Mouse (Mus musculus): ENCODE measurements around the gene Gm11060.

The Gm11060 gene

DNA sequence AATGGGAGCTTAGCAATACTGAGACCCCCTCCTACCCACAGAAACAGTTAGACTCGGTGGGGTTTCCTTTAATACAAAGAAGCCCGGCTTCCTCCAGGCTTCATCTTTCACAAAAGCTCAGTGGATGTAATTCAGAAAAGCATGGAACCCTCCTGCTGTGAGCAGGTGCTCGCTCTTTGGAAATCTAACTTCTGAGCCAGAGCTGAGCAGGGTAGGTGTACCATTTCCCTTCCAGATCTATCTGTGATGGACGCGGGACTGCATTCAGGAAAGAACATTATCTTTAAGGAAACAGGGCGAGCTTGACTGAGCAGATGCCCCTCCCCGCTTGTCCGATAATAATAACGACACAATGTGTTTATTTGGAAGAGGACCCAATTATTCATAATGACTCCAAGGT, 22.3 kb downstream of the Gm11060 start:
- no peak for DNase-seq (ENCODE audit: extremely low spot score, low read depth, low spot score)

DNA sequence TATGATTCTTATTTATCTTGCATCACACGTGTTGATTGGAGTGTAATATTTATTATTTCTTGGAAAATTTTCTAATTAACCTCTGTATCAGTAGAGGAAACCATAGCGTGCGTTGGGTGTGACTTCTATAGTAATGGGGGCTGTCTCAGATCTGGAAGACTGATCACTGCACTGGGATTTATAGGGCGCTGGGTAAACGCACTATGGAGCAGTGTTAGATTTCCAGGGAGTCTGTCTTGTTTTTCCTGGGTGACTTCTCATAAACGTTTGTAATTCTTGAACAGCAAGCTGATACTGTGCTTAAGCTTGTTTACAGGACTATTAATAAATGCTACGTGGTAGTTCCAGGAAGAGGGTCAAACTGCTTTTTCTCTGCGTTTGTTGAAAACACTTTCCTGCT, 25.9 kb downstream of the Gm11060 start:
- DNase-seq (ENCODE audit: extremely low spot score, low read depth, low spot score), result no peak

DNA sequence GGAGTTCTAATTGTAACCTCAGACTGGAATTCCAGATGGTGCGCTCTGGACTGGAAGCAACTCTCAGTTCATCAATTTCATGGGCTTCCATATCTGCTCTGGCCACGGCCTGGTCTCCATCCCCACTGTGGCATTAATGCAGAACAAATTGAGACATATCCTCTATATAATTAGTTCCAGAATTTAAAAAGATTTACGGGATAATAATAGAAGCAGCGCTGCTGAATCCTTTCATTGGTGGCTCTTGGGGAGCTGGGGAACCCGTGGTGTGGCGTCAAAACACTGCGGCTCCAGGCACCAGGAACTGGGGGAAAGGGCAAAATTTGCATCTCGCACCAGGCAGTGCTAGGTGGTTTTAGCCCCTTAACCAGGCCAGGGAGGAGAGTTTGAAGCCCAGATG, 30.4 kb downstream of the Gm11060 start:
- DNase-seq (ENCODE audit: extremely low spot score, low read depth, low spot score), result no peak

DNA sequence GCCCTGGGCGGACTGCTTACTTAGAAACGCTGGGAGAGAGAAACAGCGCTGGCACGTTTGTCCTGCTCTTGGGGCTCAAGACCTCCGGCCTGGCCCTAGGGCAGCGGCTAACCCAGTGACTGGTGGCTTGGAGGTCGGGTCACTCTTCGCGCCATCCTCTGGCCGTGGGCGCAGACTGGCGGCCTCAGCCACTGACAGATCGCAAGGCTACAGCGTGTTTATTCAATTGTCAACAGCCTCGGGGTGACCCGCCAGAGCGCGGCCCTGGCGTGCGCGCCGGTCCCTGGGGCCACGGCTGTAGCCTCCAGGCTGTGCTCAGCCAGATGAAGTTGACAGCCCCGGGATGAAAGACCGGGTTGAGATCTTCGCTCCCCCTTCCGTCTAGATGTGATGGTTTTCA, 31.1 kb downstream of the Gm11060 start:
- no peak for DNase-seq (ENCODE audit: extremely low spot score, low read depth, low spot score)

DNA sequence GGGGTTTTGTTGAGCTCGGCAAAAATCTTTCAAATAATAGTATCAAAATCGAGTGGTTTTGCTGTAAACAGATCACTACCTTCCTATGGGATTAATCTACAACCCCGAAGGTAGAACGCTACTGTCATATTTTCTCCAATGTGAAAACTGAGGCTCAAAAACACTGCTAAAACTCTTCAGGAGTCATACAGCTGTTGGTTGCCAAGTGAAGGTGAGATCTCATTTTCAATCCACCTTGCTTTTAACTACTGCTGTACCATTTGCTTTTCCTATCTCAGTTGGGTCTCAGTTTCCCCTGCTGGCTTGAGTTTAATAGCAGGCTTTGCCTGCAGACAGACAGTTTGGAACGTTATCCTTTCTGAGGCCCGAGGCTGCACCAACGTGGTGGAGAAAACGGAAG, 31.6 kb downstream of the Gm11060 start:
- no peak for DNase-seq (ENCODE audit: extremely low spot score, low read depth, low spot score)

DNA sequence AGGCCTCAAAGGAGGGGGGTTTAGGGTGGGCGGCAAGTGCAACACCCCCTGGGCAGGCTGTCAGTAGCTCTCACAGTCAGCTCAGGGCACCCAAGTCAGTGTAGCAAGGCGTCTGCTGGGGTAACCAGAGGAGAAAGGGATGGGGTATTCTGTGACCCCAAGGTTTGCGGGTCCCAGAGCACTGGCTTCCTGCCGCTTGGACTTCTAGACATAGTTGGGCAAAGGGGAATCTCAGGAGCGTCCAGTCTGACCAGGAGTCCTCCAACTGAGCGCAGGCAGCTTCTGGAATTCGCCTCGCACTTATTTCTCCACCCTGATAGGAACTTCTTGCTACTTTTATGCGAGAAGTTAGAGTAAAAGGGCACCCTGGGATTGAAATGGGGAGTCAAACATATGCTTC, 32.1 kb downstream of the Gm11060 start:
- DNase-seq (ENCODE audit: extremely low spot score, low read depth, low spot score), result no peak

DNA sequence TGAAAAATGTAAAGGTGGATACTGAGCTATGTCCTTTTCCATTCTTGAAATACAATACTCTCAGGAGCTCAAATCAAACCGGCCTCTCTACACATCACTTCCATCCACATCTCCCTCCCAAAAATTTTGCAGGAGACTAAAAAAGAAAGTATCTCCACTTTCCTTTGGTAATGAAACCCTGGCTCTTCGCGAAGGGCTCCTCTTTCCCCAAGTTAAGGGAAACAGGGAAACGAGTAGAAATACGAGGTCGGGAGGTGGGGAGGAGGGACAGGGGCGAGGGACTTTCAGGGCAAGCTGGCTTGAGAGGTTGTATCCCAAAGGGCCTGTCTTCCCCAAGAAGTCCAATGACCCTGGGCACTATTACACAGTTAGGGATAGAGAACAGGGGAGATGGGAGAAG, 32.6 kb downstream of the Gm11060 start:
- no peak for DNase-seq (ENCODE audit: extremely low spot score, low read depth, low spot score)

DNA sequence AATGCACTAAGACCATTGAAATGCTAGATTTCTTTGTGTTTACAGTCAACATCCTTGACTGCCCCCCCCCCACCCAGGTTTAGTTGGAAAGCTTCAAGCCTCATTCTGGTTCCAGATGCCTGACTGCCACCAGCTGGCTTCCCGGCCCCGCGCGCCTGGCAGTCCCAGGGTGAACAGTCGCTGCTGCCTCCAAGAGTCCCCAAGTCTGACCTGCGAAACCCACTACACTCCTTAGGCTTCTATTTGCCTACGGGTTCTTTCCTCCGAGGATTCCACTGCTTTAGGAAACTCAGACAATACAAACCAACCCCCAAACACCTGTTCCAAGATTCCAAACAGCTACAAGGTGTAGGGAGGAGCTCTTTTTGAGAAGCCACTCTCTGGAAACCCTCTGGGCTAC, 33.4 kb downstream of the Gm11060 start:
- no peak for DNase-seq (ENCODE audit: extremely low spot score, low read depth, low spot score)

DNA sequence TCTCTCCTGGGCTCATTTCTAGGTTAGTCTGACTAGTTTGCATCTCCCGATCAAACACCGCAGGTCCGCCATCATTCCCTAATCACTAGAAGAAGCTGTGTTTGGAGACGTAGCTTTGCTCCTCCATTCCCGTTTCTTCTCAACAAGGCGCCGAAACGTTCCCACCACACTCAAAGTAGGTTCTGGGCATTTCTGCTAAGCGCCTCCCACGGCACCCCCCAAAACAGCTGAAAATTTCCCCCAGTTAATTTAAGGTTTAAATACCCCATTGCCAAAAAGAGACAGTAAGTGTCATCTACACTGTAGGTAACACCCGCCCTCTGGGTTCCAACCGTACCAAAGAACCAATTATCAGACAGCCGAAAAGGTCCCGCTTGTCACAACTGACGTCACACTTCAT, 33.8 kb downstream of the Gm11060 start:
- DNase-seq (ENCODE audit: extremely low spot score, low read depth, low spot score), result no peak

DNA sequence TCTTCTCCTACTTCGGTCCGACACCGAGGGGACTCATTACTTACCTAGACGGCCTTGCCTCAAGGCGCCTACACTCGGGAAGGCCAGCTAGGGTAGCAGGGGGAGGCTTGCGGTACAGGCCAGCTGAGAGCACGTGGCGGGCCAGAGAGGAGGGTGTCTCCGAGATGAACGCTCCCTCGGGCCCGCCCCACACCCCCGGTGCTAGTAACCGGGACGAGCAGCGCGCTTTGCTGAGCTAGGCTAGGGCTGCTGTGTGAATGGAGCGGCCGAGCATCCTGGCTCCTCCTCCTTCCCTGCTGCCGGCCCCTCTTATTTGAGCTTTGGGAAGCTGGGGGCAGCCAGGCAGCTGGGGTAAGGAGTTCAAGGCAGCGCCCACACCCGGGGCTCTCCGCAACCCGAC, 34.5 kb downstream of the Gm11060 start, which contains the start of gene Wt1:
Gene Wt1, plus strand, starts transcription at position 251 of the 400 bp plus-strand sequence.
- no peak for DNase-seq (ENCODE audit: extremely low spot score, low read depth, low spot score)

DNA sequence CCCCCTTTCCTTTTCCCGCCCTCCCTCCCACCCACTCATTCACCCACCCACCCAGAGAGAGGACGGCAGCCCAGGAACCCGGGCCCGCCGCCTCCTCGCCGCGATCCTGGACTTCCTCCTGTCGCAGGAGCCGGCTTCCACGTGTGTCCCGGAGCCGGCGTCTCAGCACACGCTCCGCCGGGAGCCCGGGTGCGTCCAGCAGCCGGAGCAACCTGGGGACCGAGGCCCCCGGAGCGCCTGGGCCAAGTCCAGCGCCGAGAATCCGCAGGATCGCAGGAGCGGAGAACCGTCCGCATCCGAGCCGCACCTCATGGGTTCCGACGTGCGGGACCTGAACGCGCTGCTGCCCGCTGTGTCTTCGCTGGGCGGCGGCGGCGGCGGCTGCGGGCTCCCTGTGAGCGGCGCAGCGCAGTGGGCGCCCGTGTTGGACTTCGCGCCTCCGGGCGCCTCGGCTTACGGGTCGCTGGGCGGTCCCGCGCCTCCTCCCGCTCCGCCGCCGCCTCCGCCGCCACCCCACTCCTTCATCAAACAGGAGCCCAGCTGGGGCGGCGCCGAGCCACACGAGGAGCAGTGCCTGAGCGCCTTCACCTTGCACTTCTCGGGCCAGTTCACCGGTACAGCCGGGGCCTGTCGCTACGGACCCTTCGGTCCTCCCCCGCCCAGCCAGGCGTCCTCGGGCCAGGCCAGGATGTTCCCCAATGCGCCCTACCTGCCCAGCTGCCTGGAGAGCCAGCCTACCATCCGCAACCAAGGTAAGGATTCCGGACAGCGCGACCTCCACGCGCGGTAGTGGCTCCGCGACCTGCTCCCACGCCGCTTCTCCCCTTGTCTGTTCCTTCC, 35.1 kb downstream of the Gm11060 start:
- DNase-seq (ENCODE audit: extremely low spot score, low read depth, low spot score), result no peak

DNA sequence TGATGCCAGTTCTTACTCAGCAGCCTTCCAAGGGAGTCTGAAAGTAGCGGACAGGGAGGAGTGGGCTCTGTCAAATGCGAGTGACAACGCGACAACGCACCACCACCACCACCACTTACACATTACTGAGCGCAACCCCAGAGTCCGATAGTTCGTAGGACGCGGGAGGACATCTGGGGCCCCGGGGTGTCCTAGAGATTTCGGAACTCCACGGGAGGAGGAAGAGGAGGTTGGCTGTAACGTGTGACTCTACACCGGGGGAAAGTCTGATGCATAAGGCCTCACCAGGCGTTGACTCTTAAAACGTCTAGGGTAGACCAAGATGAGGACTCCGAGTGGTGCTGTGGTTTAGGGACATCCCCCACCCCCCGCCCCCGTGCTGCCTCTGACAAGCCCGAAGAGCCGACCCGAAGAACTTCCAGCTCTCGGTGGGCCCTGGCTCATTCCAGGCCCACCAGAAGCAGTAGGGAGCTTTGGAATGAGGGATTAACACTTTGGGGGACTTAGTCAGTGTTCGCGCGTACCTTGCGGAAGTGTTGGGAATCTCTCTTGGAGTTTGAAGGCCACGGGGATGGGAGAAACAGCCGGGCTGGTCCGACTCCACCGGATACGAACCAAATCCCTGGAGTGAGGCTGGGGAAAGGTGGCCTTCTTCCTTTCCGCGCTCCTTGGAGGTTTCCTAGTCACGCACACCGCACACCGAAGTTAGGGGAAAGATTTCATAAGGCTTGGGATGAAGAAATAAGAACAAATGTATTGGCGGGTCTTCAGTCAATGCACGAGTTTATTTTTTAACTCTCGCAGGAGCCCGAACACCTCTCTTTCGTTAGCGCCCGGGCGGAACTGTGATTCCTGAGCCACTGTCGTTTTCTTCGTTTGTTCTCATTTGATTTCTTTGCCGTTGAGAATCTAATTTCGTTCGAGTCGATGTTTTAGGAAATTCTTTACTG, 36.0 kb downstream of the Gm11060 start:
- no peak for DNase-seq (ENCODE audit: extremely low spot score, low read depth, low spot score)

DNA sequence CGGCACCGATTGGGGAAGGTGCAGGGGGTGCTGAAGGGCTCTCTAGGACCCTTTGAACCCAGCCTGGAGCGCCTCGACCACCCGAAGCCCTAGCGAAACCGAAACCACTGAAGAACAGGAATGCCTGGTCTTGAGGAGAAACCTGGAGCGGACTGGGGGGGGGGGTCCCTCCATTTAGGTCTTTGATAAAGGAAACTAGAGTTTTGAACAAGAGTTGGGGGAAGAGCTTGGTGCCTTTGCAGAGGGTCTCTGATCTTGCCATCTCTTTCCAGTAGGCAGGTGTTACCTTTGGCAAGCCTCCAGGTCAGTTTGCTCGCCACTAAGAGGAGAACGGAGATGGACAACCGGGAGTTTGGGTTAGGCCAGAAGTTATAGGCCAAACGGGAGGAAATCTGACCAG, 36.7 kb downstream of the Gm11060 start:
- no peak for DNase-seq (ENCODE audit: extremely low spot score, low read depth, low spot score)

DNA sequence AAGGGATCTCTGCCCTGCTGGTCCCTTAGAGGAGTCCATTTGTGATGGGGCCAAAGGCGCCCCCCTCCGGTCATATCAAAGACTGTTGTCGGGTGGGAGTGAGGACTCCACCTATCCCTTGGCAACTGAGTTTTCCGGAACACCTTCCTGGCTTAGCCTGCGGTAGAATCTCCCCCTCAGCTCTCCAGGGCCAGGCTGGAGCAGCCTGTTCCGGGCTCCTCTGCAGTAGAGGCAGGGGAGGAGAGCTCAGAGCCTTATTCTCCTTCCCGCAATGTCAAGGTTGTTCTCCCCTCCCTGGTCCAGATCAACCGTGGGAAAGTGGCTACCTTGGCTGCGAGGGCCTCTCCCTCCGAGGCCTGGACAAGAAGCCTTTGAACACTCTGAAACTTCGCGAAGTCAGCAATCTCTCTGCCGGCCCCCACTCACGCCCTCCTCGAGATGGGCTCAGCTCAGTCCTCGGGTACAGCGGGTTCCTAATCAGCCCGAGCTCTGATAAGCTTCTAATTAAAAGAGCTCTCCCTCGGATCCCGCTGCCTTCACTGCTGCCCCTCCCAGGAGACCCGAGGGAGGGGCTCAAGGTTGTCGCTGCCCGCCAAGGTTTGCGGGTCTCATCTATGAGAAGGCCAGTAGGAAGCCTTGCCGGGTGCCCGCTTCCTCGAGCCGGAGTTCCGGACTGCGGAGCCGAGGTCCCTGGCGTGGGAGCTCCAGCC, 38.7 kb downstream of the Gm11060 start:
- DNase-seq (ENCODE audit: extremely low spot score, low read depth, low spot score), result no peak

DNA sequence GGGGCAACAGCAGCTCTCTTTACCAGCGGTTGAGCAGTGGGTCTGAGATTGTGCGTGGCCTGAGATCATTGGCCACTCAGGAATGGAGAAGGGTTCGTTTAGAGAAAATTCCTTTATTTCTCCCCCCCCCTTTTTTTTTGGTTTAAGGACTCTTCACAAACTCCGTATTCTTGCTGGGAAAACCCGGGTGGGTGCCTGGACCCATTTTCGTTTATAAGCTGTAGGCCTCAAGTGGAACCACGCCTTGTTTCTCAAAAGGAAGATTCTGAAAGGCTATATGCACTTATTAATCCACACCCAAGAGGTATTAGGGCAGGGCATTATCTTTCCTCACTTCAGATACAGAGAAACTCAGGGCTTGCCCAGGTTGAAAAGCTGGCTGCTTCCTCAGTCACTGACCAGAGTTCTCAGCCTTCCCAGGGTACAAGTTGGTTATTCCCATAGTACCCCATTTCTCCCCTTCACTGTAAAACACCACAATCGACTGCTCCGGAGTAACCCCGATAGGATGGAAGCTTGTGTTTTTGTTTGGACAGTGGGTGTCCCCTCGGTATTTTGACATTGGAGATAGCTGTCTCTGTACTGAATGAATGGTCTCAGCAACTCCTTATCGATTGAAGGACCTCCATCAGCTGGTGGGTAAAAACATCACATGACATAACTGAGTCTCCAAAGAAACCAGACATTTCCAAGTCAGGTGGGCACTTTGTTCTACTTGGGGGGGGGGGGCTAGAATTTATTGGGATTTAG, 39.4 kb downstream of the Gm11060 start:
- no peak for DNase-seq (ENCODE audit: extremely low spot score, low read depth, low spot score)

DNA sequence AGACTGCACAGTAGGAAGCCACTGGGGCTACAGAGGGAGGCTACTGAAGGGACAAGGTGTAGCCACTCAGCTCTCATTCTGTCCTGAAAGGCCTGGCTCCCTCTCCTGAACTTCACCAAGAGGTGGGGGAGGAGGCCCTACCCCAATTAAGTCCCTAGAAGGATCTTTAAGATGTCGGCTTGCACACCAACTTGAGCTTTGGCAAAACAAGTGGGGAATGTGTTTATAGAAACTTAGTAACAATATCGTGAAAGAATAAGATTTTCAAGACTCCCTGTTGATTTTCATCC, 39.9 kb downstream of the Gm11060 start:
- DNase-seq (ENCODE audit: extremely low spot score, low read depth, low spot score), result no peak

DNA sequence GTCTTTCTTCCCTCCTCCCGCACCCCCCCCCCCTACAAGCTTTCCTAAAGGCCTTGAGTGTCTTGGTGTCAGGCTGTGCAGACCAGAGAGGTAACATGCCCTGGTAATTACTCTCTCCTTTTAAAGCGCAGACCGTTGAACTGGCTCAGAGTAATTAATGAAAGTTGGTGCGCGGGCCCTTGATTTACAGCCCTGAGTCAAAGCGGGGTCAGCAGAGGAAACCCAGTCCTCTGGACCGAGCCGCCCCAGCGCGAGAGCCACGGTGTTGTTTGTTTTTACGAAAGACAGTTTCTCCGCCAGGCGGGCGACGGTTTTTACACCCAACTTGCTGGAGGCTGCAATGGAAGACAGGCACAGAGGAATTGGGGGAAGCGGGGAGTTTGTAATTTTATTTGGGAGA, 40.5 kb downstream of the Gm11060 start:
- no peak for DNase-seq (ENCODE audit: extremely low spot score, low read depth, low spot score)

DNA sequence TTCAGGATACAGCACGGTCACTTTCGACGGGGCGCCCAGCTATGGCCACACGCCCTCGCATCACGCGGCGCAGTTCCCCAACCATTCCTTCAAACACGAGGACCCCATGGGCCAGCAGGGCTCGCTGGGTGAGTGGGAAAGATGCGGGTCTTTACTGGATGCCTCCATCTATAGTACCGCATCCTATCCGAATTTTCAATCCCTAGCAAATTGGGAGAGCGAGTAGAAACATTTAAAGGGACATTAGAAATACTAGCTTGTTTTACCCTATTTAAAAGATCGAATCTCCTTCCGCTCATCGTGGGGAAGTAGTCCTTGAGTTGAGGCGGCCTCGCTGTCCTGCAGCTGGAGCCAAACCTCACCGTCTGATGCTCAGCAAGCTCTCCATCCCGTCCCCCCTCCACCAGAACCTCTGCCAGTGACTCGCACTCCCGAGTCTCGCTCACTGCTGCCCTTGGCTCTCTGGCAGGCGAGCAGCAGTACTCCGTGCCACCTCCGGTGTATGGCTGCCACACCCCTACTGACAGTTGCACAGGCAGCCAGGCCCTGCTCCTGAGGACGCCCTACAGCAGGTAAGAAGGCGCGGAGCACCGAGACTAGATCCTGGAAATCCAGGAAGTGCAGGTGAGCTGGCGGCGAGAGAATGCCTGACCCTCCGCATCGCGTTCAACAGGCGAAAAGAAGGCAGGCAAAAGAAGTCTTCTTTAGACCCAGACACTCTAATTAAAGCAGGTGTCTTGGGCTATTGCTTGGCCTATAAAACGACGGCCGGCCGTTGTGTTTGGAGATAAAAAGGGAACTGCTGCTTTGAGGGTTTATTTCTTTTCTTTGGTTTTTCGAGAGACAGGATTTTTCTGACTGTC, 41.3 kb downstream of the Gm11060 start:
- no peak for DNase-seq (ENCODE audit: extremely low spot score, low read depth, low spot score)

DNA sequence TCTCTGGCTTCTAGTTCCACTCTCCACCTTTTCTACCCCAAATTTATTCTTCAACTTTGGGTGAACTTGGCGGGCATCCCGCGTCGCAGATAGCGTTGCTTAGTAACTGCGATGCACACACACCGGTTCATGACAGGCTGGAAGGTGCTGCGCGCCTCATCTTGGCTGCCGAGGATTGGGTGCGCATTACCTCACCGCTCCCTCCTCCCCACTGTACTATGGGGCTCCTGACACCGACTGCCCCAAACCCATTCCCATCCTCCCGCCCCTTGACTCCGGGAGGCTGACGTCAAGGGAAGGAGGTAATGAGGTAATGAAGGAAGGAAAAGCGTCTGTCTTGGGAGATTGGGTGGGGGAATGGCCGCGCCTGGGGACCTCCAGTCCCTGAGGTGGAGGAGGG, 42.5 kb downstream of the Gm11060 start:
- no peak for DNase-seq (ENCODE audit: extremely low spot score, low read depth, low spot score)

DNA sequence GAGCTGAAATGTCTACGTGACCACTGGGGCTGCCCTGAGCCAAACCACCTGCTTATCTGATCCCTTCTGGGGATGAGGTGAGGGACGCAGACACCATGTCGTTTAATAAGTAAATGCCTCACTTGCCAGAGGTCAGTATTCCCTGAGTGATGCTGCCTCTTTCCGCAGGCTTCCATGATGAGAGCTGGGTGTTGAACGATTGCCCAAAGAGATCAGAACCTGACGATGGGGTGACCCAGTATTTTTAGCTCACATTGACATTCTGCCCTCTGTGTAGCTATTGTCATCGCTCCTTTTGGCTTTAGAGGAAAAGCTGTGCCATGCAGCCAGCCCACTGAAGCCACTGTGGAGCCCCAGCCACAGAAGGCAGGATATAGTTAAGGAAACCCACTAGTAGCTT, 47.7 kb downstream of the Gm11060 start:
- no peak for DNase-seq (ENCODE audit: extremely low spot score, low read depth, low spot score)

Measured in hindlimb bud, embryonic 11.5 days (tissue).